Mouse (Mus musculus) kidney, postnatal 14 days (tissue): Measurements from ENCODE around the gene Gm2897.
"Not testable (repeated sequence)": the region's sequence is repeated elsewhere in the genome, so short reads cannot be mapped to it uniquely, and the experiment has no call there.

Experiments used
- DNase-seq: peaks from one replicate; pipeline ENCODE4 v3.0.0; 2022; ENCODE audit warnings: mixed read lengths

The Gm2897 gene

GRCm38 (mm10) chr14:3048727-3049512 lies at the start of gene Gm2897:
Gm2897 (plus strand) TSS chr14:3049285.
- DNase-seq: peak; percentile 21

DNA sequence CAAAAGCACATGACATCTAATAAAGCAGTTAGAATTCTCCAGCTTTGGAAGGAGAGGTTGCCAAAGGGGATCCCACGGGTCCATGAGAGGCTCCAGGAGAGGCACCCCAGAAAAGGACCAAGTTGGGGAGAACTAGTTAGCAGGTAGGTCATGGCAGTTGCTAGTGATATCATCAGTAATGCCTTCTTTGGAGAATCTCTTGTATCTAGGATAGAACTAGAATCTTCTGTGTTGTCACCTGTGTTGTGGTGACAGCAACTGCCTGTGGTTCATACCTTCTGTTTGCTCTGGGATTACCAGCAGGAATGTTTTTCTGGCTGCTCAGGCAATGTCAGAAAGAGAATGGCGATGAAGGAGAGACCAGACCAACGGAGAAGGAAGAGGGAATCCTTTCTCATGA lies 19.4 kb upstream of the Gm2897 start, which contains the start of gene Gm2888:
TSS of gene Gm2888 (plus strand) at position 301 of the 400 bp plus-strand sequence.
- DNase-seq: not testable (repeated sequence)

DNA sequence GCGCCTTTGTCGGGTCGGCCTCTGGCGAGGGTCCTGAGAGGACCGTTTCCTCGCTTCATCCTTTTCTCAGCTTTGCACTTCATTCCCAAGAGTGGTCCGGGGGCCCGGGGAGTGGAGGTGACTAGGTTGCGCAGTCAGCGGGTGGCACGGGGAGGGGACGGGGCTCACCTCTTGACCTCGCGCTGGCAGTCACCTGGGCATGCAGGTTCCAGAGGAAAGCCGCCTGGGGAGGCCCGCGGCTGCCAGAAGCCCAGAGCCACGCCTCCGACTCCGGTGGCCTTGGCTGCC lies 372 bp downstream of the Gm2897 start:
- DNase-seq: peak; percentile 23

GRCm38 (mm10) chr14:3050087-3050486 lies 1.0 kb downstream of the Gm2897 start:
- peak; percentile 6 for DNase-seq

DNA sequence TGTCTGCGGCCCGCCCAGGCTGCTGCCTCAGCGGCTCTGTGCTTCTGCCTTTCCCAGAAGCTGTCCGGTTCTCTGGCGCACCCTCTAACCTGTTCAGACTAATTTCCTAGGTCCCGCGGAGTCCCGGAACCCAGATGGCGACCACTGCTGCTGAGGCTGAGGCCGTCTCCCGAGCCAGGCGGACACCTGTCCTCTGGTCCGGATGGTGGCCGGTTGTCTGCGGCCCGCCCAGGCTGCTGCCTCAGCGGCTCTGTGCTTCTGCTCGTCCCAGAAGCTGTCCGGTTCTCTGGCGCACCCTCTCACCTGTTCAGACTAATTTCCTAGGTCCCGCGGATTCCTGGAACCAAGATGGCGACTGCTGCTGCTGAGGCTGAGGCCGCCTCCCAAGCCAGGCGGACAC lies 67.0 kb downstream of the Gm2897 start:
- not testable (repeated sequence) for DNase-seq
